Mouse (Mus musculus) bone marrow, adult 2 months (tissue): Measurements from ENCODE around the gene Abi3.

Experiments
- CTCF ChIP-seq: fragments of 200-500 bp; IDR thresholded peaks from 2 replicates; pipeline ENCODE4 v1.5.1; 2011; ENCODE audit warnings: low read length, control low read depth; ENCODE audit not compliant: control insufficient read depth, insufficient read depth
- POLR2A ChIP-seq: fragments of 200-500 bp; IDR thresholded peaks from 2 replicates; pipeline ENCODE4 v1.6.1; 2011; ENCODE audit warnings: low read depth, mild to moderate bottlenecking, control low read depth, low read length, borderline replicate concordance; ENCODE audit not compliant: control insufficient read depth

DNA sequence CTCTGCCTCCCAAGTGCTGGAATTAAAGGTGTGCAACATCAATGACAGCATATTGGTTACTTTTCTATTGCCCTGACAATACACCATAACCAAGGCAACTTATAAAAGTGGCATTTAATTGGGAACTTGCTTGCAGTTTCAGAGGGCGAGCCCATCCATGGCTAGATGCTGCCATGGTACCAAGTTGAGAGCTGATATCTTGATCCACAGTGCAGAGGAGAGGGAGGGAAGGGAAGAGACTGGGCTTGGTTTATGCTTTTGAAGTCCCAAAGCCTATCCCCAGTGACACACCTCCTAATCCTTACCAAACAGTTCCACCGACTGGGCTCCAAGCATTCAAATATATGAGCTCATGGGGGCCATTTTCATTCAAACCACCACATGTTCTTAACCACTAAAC lies 28.2 kb downstream of the Abi3 start:
- TF ChIP-seq POLR2A (no peak), CTCF (no peak)
